Comparison of ENCODE assay signal across 20 mouse cellular contexts in genomic region chr9:86692251-86692650, GRCm38 (mm10). TPM values are rescaled to one million over a fixed set of nuclear protein-coding genes. Genes with fewer than 3 reads are reported as not detected.
DNase-seq lines count a peak whose midpoint lies in the region; ATAC-seq lines count a peak whose summit lies in the region.
"Had no signal": no experiment of that assay in that cellular context is flagged by ENCODE, and none has a peak within 500 bp of the region (broad histone marks: within the 10 kb centered on the region; RNA-seq: fewer than 3 reads in every experiment).

No protein-coding gene starts in this region.

- no peak overlapping the region for H3K4me3 ChIP-seq in kidney, embryonic 15.5 days (replicated peaks)
- H3K4me3 ChIP-seq: embryonic facial prominence, embryonic 13.5 days; embryonic facial prominence, embryonic 15.5 days; erythroblast, embryonic 14.5 days; forebrain, embryonic 10.5 days; forebrain, embryonic 12.5 days had no signal

- no peak overlapping the region for H3K27ac ChIP-seq in kidney, embryonic 15.5 days
- H3K27ac ChIP-seq: embryonic facial prominence, embryonic 13.5 days; embryonic facial prominence, embryonic 15.5 days; forebrain, embryonic 10.5 days; forebrain, embryonic 12.5 days had no signal

- no peaks in the 10 kb centered on the region for H3K27me3 ChIP-seq in kidney, embryonic 15.5 days
- H3K27me3 ChIP-seq: embryonic facial prominence, embryonic 13.5 days; embryonic facial prominence, embryonic 15.5 days had no signal

- H3K9me3 ChIP-seq in kidney, embryonic 15.5 days (replicated peaks): no peaks in the 10 kb centered on the region
- H3K9me3 ChIP-seq: embryonic facial prominence, embryonic 13.5 days; embryonic facial prominence, embryonic 15.5 days; forebrain, embryonic 10.5 days; forebrain, embryonic 12.5 days had no signal

- H3K4me2 ChIP-seq in kidney, embryonic 15.5 days: no peak overlapping the region
- H3K4me2 ChIP-seq: embryonic facial prominence, embryonic 13.5 days; embryonic facial prominence, embryonic 15.5 days; forebrain, embryonic 12.5 days had no signal

- peaks cover 5% of the 10 kb centered on the region; the same call in 1 of the 2 replicates for H3K4me1 ChIP-seq in kidney, embryonic 15.5 days
- H3K4me1 ChIP-seq: forebrain, embryonic 12.5 days had no signal

- WGBS in kidney, embryonic 15.5 days: 80% methylated on average over 5 of the region's 5 CpGs

- ATAC-seq in kidney, embryonic 15.5 days (replicated peaks; ENCODE audit: low FRiP score): no peak
- ATAC-seq: forebrain, embryonic 14.5 days had no signal

- no peak overlapping the region for H3K9ac ChIP-seq in kidney, embryonic 15.5 days
- H3K9ac ChIP-seq: embryonic facial prominence, embryonic 13.5 days; embryonic facial prominence, embryonic 15.5 days; forebrain, embryonic 12.5 days had no signal

- peak; percentile 13 for DNase-seq in kidney, adult 11 months
- DNase-seq in kidney, adult 8-10 months: peak; percentile 28 to 56
- DNase-seq in kidney, postnatal 10 days: no peak
- DNase-seq in kidney, postnatal 14 days: peak; percentile 7
- no peak for DNase-seq in kidney, postnatal 4 days
- DNase-seq: adrenal gland, postnatal 25 days; cerebellum, adult 11 months; cerebellum, adult 18-20 months; cerebellum, adult 8-10 months; cerebellum, adult 9-11 months; cerebellum, postnatal 14 days; cerebellum, postnatal 36 days; embryo, embryonic 11 days had no signal

- no peaks in the 10 kb centered on the region for H3K36me3 ChIP-seq in kidney, embryonic 15.5 days
- H3K36me3 ChIP-seq: embryonic facial prominence, embryonic 13.5 days; embryonic facial prominence, embryonic 15.5 days; forebrain, embryonic 10.5 days; forebrain, embryonic 12.5 days had no signal

RNA-seq across cellular contexts. Expression of gene Me1, which starts 3.5 kb away (rescaled TPM):
- polyA plus RNA-seq in kidney, embryonic 15.5 days (2015; fragmentation: Nextera tagmentation; extraction: Ambion mirVana): 12.7 and 17.3 TPM in 2 replicates

RNA-seq across cellular contexts. Expression of gene Prss35, which starts 51.2 kb away (rescaled TPM):
- polyA plus RNA-seq in kidney, embryonic 15.5 days (2015; fragmentation: Nextera tagmentation; extraction: Ambion mirVana): 9.7 and 12.2 TPM in 2 replicates
- polyA plus RNA-seq: erythroblast, embryonic 14.5 days had no signal

Comparison
In these comparisons a context has a peak if more than half of its experiments do, and no peak if none do; other contexts are left out.
1. DNase-seq: peak in kidney, adult 11 months (single experiment), kidney, adult 8-10 months (2 of 2) and kidney, postnatal 14 days (single experiment); none in kidney, postnatal 10 days (single experiment) and kidney, postnatal 4 days (0 of 2).